Mouse (Mus musculus) testis, adult 2 months (tissue): ENCODE measurements around the gene Azin2.

Experiments
- CTCF ChIP-seq: fragments of 200-500 bp; IDR thresholded peaks from 2 replicates; pipeline ENCODE4 v1.5.1; 2012; ENCODE audit warnings: low read depth, mild to moderate bottlenecking, inconsistent platforms, low read length, moderate library complexity; ENCODE audit not compliant: control insufficient read depth, insufficient read depth, insufficient replicate concordance
- POLR2A ChIP-seq: fragments of 200-500 bp; IDR thresholded peaks from 2 replicates; pipeline ENCODE4 v1.6.1; 2012; ENCODE audit warnings: low read depth, mild to moderate bottlenecking, inconsistent platforms, low read length, moderate library complexity; ENCODE audit not compliant: control insufficient read depth

DNA sequence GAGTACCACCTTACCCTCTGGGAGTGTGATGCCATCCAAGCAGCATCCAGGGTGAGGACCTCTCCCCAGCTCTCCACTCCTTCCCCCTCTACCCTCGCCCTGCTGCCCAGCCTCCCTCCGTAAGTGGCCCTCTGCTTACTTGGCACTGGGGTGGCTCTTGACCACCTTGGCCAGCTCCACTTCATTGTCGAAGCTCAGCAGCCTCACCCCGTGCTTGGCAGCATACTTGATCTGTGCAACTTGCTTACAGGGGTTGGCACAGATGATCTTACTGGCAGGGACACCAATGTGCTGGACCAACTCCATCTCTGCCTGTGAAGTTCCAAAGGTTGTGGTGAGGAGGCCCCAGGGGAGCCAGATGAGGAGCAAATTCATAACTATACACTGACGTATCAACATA lies 11.8 kb downstream of the Azin2 start:
- TF ChIP-seq POLR2A (no peak), CTCF (no peak)
